Mouse (Mus musculus): ENCODE measurements around the gene Mmp23. TPM values are rescaled to one million over a fixed set of nuclear protein-coding genes. Genes with fewer than 3 reads are reported as not detected.
"Not testable (repeated sequence)": the region's sequence is repeated elsewhere in the genome, so short reads cannot be mapped to it uniquely, and the experiment has no call there.

Gene Mmp23
- polyA plus RNA-seq, 1 experiment from 2014 or later = 4.1 TPM

DNA sequence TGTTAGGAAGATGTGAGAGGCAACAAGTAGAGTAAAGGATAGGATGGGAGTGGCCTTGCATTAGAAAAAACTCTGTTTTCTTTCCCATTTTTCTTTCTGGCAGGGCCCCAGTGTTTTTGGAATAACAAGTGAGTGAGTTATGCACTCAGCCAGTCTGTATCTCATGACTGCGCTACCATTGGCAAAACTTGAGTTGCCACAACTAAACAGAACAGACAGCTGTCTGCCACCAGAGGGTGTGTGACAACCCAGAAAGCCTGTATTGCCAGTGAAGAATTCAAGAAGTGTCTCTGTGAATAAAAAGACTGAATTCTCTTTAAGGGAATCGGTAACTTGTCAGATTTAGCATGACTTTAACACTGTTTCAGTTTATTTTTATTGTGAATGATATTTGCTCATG lies 22.8 kb upstream of the Mmp23 start:
- DNase-seq (ENCODE audit: low read depth, low spot score) (no peak), ATAC-seq (no peak)
- in situ Hi-C loops (cut with MboI; ENCODE audit: low pct_unique_long_range_greater_than_20kb) = no loop called here
- no peak for TF ChIP-seq CTCF (IDR thresholded peaks at IDR 0.05)
- CTCF ChIA-PET = interaction anchor here (1.0 to 1.1 kb wide), 2 partner anchors 8 to 15 kb away, joined by 3 to 4 read pairs; no protein-coding TSS in a partner anchor
- no peaks in the 10 kb centered on the region for H3K27me3 ChIP-seq
- POLR2A ChIA-PET = no interaction called here

DNA sequence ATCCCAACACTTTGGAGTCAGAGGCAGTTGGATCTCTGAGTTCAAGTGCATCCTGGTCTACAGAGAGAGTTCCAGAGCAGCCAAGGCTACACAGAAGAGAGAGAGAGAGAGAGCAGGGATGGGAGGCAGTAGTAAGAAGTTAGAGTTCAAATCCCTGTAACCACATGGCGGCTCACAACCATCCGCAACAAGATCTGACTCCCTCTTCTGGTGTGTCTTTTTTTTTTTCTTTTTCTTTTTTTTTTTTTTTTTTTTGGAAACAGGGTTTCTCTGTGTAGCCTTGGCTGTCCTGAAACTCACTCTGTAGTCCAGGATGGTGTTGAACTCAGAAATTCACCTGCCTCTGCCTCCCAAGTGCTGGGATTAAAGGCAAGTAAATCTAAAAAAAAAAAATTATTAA lies 18.9 kb upstream of the Mmp23 start:
- DNase-seq (ENCODE audit: low read depth, low spot score) = no peak
- no peak for TF ChIP-seq CTCF (IDR thresholded peaks at IDR 0.05)
- ATAC-seq = no peak
- ChIA-PET CTCF (no interaction called here), POLR2A (no interaction called here)
- H3K27me3 ChIP-seq = no peaks in the 10 kb centered on the region
- in situ Hi-C loops (cut with MboI; ENCODE audit: low pct_unique_long_range_greater_than_20kb) = no loop called here

DNA sequence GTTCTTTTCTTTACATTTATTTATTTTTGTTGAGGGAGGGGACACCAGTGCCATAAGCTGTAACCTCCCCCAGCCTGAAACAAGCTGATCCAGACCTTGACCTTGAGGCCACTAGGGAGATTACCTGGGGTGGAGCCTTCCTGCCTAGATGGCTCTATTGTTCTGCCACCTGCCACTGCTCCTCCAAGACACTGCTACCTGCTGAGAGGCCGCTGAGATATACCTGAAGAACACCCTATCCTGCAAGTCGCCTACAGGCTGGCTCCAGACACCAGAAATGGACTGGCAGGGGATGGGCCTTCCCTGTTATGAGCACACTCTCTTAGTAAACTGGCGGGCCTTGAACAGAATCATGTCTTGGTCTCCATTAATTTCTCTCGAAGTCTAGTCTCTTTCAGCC lies 17.1 kb upstream of the Mmp23 start:
- POLR2A ChIA-PET; DNase-seq (ENCODE audit: low read depth, low spot score); ATAC-seq; in situ Hi-C loops (cut with MboI; ENCODE audit: low pct_unique_long_range_greater_than_20kb); H3K27me3 ChIP-seq: not testable (repeated sequence)
- CTCF ChIA-PET = interaction anchor here (1.0 kb wide), 1 partner anchor 22 kb away, joined by 3 read pairs; no protein-coding TSS in a partner anchor

DNA sequence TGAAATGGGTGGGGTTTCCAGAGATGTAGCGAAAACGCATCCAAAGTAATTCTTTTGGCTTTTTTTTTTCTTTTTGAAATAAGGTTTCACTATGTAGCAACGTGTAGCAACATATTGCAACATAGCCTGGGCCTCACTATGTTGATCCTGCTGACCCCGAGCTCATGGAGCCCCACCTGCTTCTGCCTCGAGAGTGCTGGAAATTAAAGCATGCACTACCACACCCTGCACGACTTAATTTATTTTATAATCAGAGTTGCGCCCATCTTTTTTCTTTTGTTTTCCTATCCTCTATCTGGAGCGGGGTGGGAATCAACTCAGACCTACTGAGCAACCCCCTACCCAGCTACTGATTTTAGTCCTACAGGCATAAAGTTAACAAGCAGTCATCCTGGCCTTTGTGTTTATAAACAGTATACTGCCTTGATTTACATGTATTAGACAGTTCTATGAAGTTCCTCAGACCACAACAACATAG lies 16.5 kb upstream of the Mmp23 start:
- in situ Hi-C loops (cut with MboI; ENCODE audit: low pct_unique_long_range_greater_than_20kb) = no loop called here
- POLR2A ChIA-PET = interaction anchor here (0.7 to 1.6 kb wide), 2 partner anchors 18 to 198 kb away, joined by 3 to 4 read pairs; no protein-coding TSS in a partner anchor
- DNase-seq (ENCODE audit: low read depth, low spot score) (no peak), ATAC-seq (no peak)
- H3K27me3 ChIP-seq = no peaks in the 10 kb centered on the region
- CTCF ChIA-PET = interaction anchor here (0.9 to 1.3 kb wide), 3 partner anchors 15 to 29 kb away, joined by 3 read pairs; no protein-coding TSS in a partner anchor
- TF ChIP-seq CTCF (IDR thresholded peaks at IDR 0.05) = no peak

DNA sequence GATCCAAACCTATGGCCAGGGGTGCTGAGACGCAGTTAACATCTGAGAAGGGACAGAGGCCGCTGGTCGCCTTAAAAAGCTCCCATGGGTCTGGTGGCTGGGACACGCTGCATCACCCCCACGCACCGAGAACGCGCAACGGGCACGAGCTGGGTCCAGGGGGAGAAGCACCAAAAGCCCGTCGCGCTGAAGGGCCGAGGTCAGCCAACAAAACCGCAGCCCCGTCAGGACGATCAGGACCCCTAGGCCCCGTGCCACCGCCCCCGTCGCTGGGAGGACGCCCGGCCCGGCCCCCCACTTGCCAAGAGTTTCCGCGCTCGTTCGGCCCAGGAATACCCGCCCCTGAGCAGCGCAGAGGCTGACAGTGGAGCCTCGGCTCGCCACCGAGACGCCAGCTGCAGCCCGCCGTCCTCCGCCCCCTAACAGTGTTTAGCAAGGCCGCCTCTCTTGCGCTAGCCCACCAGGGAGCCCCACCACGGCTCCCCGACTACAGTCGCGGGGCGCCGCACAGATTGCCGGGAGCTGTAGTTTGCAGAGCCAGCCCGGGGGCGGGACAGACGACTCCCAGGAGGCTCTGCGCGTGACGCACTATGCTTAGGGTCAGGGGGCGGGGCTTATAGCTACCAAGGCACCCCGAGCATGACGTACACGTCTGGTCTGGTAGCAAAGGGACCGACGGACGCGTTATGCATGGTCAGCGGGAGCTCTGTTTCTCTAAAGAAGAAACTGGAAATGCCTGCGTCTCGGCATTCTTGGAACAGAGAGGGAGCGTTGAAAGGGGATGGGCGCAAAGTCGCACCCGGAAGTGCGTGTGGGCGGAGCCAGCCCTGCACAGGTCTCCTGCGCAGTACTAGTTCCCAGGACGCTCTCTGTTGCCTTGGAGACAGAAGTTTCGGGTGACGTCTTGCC lies 15.8 kb upstream of the Mmp23 start, which contains the start of gene Mib2:
TSS of gene Mib2 (minus strand) at position 510 of the 909 bp plus-strand sequence.
- ChIA-PET POLR2A (interaction anchor here (0.7 to 1.6 kb wide), 2 partner anchors 17 to 197 kb away, joined by 3 to 4 read pairs; no protein-coding TSS in a partner anchor), CTCF (interaction anchor here (0.9 to 1.3 kb wide), 3 partner anchors 15 to 30 kb away, joined by 3 read pairs; no protein-coding TSS in a partner anchor)
- H3K27me3 ChIP-seq = no peaks in the 10 kb centered on the region
- ATAC-seq (peak; percentile 90), DNase-seq (ENCODE audit: low read depth, low spot score) (peak; percentile 85)
- no peak for TF ChIP-seq CTCF (IDR thresholded peaks at IDR 0.05)
- in situ Hi-C loops (cut with MboI; ENCODE audit: low pct_unique_long_range_greater_than_20kb) = no loop called here

DNA sequence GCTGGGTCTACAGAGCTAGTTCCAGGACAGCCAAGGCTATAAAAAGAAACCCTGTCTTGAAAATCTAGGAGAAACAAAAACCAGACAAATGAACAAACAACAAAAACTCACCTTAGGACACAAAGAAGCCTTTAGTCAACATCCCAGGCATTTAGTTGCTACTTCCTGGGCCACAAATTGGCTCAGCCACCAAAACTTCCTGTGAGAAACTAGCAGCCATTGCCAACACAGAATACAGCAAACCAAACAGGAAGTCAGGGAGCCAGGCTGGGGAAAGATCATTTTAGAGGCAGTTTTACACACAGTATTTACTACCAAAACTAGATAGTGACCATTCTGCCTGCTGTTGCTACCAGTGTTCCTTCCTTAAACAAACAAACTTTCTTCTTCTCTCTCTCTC lies 13.7 kb upstream of the Mmp23 start:
- no peak for DNase-seq (ENCODE audit: low read depth, low spot score)
- in situ Hi-C loops (cut with MboI; ENCODE audit: low pct_unique_long_range_greater_than_20kb) = no loop called here
- no peak for ATAC-seq
- TF ChIP-seq CTCF (IDR thresholded peaks at IDR 0.05) = no peak
- H3K27me3 ChIP-seq = no peaks in the 10 kb centered on the region
- ChIA-PET CTCF (no interaction called here), POLR2A (no interaction called here)

DNA sequence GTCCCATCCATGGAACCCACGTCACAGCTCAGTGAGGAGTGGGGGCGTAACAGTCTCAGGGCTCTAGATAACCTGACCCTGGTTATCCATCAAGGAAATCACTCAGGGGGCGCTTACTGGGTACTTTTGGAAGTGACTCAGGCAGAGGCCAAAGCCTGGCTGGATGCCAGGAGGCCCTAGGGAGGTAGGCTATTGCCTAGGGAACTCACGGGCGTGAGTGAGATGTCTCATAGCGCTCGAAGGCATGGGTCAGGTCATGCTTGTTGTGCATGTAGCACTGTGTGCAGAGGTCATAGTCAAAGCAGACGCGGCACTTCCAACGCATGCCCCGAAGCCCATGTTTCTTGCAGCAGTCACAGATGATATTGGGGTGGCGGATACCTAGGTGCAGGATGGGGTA lies 7.5 kb upstream of the Mmp23 start:
- H3K27me3 ChIP-seq = no peaks in the 10 kb centered on the region
- CTCF ChIA-PET = no interaction called here
- no peak for TF ChIP-seq CTCF (IDR thresholded peaks at IDR 0.05)
- POLR2A ChIA-PET = interaction anchor here (0.9 kb wide), 1 partner anchor 9 kb away, joined by 3 read pairs; no protein-coding TSS in a partner anchor
- DNase-seq (ENCODE audit: low read depth, low spot score) (peak; percentile 71), ATAC-seq (peak; percentile 79)
- in situ Hi-C loops (cut with MboI; ENCODE audit: low pct_unique_long_range_greater_than_20kb) = no loop called here

DNA sequence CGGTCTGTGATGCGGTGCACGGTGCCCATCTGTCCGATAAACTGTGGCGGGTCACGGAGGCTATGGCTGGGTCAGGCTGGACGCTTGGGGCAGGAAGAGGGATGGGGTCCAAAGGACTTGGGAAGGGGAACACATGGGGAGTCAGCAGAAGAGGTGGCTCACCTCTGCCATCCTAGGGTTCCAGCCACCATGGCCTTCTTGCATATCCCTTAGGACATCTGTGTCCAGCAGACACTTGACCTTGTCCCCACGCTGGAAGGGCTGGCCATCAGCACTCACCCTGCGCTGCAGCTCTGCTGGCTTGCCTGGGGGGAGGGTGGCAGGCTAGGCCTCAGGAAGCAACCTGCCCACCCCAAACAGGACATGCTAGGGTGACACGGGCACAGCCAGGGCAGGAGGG lies 5.8 kb upstream of the Mmp23 start:
- no peak for ATAC-seq
- in situ Hi-C loops (cut with MboI; ENCODE audit: low pct_unique_long_range_greater_than_20kb) = no loop called here
- no peak for TF ChIP-seq CTCF (IDR thresholded peaks at IDR 0.05)
- DNase-seq (ENCODE audit: low read depth, low spot score) = no peak
- POLR2A ChIA-PET = no interaction called here
- CTCF ChIA-PET = no interaction called here
- H3K27me3 ChIP-seq = no peaks in the 10 kb centered on the region

DNA sequence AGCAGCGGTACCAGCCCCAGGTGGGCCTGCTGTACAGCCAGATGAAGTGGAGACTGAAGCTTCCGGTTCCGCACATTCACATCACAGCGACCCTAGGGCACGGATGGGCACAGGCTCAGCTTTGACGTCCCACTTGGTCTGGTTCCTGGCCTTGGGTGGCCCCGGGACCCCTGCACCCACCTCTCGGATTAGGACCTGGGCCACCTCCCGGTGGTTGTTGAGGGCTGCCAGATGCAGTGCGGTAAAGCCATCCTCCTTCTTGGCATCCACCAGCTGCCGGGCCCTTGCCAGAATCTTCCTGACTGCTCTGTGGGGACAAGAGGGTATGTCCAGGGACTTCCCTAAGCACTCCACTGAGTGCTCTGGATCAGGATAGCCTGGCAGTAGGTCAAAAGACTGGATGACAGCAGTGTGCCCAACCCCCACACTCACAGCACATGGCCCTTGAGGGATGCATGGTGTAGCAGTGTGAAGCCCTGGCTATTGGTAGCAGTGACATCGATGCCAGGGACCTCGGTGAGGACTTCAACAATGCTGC lies 3.1 kb upstream of the Mmp23 start:
- no peak for TF ChIP-seq CTCF (IDR thresholded peaks at IDR 0.05)
- no peak for DNase-seq (ENCODE audit: low read depth, low spot score)
- no peaks in the 10 kb centered on the region for H3K27me3 ChIP-seq
- no peak for ATAC-seq
- CTCF ChIA-PET = no interaction called here
- POLR2A ChIA-PET = no interaction called here
- in situ Hi-C loops (cut with MboI; ENCODE audit: low pct_unique_long_range_greater_than_20kb) = no loop called here

DNA sequence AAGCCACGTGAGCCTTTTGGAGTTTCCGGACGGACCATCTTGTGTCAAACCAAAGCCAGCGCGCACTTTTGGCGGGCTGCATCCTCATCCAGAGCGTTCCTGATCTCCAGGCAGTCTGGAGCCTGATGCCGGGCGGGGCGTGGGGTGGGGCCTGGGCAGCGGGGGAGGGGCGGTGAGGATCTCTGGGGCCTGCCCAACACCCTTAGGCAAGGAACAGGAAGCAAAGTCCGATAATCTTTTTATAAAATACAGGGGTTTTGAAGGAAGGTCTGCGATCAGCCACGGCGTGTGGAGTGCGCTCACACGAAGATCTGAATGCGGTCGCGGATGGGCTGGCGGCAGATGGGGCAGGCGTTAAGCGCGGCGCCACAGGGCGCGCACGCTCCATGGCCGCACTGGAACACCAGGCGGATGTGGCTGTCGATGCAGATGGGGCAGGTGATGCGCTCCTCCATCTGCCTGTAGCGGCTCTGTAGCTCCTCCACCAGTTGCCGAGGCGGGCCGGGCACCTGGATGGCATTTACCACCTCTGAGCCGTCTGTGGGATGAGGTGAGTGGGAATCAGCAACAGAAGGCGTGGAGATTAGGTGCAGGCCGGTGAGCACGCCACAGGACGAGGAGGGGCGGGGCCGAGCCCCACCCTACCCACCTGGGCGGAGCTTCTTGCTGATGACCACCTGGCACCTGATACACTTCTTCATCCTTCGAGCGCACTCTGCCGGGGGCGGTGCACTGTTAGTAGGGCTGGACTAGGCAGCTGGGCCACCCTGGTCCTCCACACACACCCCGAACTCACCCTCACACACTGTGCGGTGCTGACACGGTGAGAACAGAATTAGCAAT lies 1.5 kb upstream of the Mmp23 start:
- CTCF ChIA-PET = no interaction called here
- no peaks in the 10 kb centered on the region for H3K27me3 ChIP-seq
- no peak for TF ChIP-seq CTCF (IDR thresholded peaks at IDR 0.05)
- no peak for DNase-seq (ENCODE audit: low read depth, low spot score)
- in situ Hi-C loops (cut with MboI; ENCODE audit: low pct_unique_long_range_greater_than_20kb) = no loop called here
- POLR2A ChIA-PET = no interaction called here
- ATAC-seq = no peak

Measured in Patski (cell line).